Mouse (Mus musculus): ENCODE results near the gene Mrpl53.

- no peak for TF ChIP-seq FLI1 (IDR thresholded peaks at IDR 0.05; ENCODE audit: low read length)
- no peak for TF ChIP-seq GATA1 (IDR thresholded peaks at IDR 0.05; ENCODE audit: borderline replicate concordance, low read length)
Measured at GRCm38 (mm10) chr6:83147280-83147679, 38.4 kb downstream of the Mrpl53 start.

All from megakaryocyte, embryonic 14.5 days (primary cell).